16 mouse cellular contexts compared by ENCODE assay signal in the genomic region with DNA sequence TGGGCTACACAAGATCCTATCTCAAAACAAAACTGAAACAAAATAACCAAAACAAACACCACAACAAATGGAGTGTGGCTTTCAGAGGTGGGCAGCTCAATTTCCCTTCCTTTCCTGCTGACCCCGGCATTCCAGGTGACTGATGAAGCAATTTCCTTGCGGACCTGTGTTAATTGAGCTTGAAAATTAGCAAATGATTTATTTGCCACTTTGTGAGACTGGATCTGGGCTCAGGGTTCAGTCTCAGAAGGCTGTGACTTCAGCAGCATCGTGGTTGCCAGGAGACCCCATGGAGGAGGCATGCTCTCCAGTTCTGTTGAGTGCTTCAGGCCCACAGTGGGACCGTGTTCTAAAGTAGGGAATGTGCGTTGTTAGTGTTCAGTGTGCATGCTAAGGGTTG.
DNase-seq lines count a peak whose midpoint lies in the region; ATAC-seq lines count a peak whose summit lies in the region.
"Had no signal": no experiment of that assay in that cellular context is flagged by ENCODE, and none has a peak within 500 bp of the region (broad histone marks: within the 10 kb centered on the region; RNA-seq: fewer than 3 reads in every experiment).

No protein-coding gene starts in this region.

- H3K36me3 ChIP-seq in stomach, embryonic 16.5 days (ENCODE audit: control insufficient read depth, insufficient read depth, low read length), result no peaks in the 10 kb centered on the region
- H3K36me3 ChIP-seq: embryonic facial prominence, embryonic 10.5 days; hindbrain, embryonic 15.5 days; midbrain, embryonic 10.5 days had no signal

- H3K4me1 ChIP-seq in stomach, embryonic 16.5 days (ENCODE audit: control insufficient read depth, insufficient read depth, low read length), result no peaks in the 10 kb centered on the region
- H3K4me1 ChIP-seq: hindbrain, embryonic 15.5 days had no signal

- intact Hi-C loops in left cerebral cortex, postnatal 36 days (cut with DNase I), result no loop called here

- no peaks in the 10 kb centered on the region for H3K9me3 ChIP-seq in stomach, embryonic 16.5 days (replicated peaks; ENCODE audit: control insufficient read depth, low read length)
- H3K9me3 ChIP-seq: embryonic facial prominence, embryonic 10.5 days; hindbrain, embryonic 15.5 days; midbrain, embryonic 10.5 days had no signal

- H3K27ac ChIP-seq in stomach, embryonic 16.5 days (ENCODE audit: low read length), result no peak overlapping the region
- H3K27ac ChIP-seq: embryonic facial prominence, embryonic 10.5 days; hindbrain, embryonic 15.5 days; midbrain, embryonic 10.5 days had no signal

- whole genome bisulfite sequencing in stomach, embryonic 16.5 days, result 57% methylated on average over 5 of the region's 5 CpGs

- 0 out of 2 replicates have a peak overlapping the region, but pooled peaks have one; percentile 44 for H3K4me3 ChIP-seq in stomach, embryonic 16.5 days (replicated peaks; ENCODE audit: low read length)
- H3K4me3 ChIP-seq: embryonic facial prominence, embryonic 10.5 days; erythroblast, embryonic 14.5 days; hindbrain, embryonic 15.5 days; midbrain, embryonic 10.5 days had no signal

- peak overlapping the region; percentile 49; the same call in 1 of the 2 replicates for H3K4me2 ChIP-seq in stomach, embryonic 16.5 days (ENCODE audit: low read depth, low read length)
- H3K4me2 ChIP-seq: hindbrain, embryonic 15.5 days had no signal

- no peaks in the 10 kb centered on the region for H3K27me3 ChIP-seq in stomach, embryonic 16.5 days (ENCODE audit: control insufficient read depth, insufficient read depth, low read length)
- H3K27me3 ChIP-seq: hindbrain, embryonic 15.5 days had no signal

- no peak overlapping the region for H3K9ac ChIP-seq in stomach, embryonic 16.5 days (ENCODE audit: low read length)
- H3K9ac ChIP-seq: forebrain, postnatal 0 days; hindbrain, embryonic 15.5 days had no signal

- ATAC-seq in stomach, embryonic 16.5 days (ENCODE audit: insufficient read depth, low FRiP score), result no peak
- ATAC-seq: forebrain, postnatal 0 days had no signal

- peak; percentile 27 for DNase-seq in embryo, embryonic 10 days (ENCODE audit: low spot score)
- DNase-seq in embryo, embryonic 9.5 days (ENCODE audit: extremely low spot score), result no peak
- peak; percentile 68 to 80 for DNase-seq in kidney, adult 8-10 months
- peak; percentile 74 to 80 for DNase-seq in kidney, postnatal 36 days
- no peak for DNase-seq in cerebellum, postnatal 10 days
- DNase-seq in right cerebral cortex, postnatal 25 days, result no peak
- DNase-seq in left cerebral cortex, postnatal 36 days (ENCODE audit: low spot score in 2 of 2), result no peak
- DNase-seq: adrenal gland, postnatal 14 days; cerebellum, adult 9-10 months; forebrain, postnatal 0 days; lung, postnatal 36 days had no signal

Comparison
In these comparisons a context has a peak if more than half of its experiments do, and no peak if none do; other contexts are left out.
1. DNase-seq: peak in embryo, embryonic 10 days (single experiment), kidney, adult 8-10 months (2 of 2) and kidney, postnatal 36 days (2 of 2); none in embryo, embryonic 9.5 days (single experiment), cerebellum, postnatal 10 days (0 of 2), right cerebral cortex, postnatal 25 days (single experiment) and left cerebral cortex, postnatal 36 days (0 of 2).